11 mouse cellular contexts compared by ENCODE assay signal in genomic region chr3:16930299-16930698, GRCm38 (mm10).
A peak's percentile ranks its signal among the peaks of the same experiment; 100 is the strongest.
DNase-seq lines count a peak whose midpoint lies in the region; ATAC-seq and TF ChIP-seq lines count a peak whose summit lies in the region.
"Had no signal": no experiment of that assay in that cellular context is flagged by ENCODE, and none has a peak within 500 bp of the region (broad histone marks: within the 10 kb centered on the region; RNA-seq: fewer than 3 reads in every experiment).

No protein-coding gene starts in this region.

- DNase-seq in heart, adult 11 months, result peak; percentile 80
- DNase-seq in embryonic facial prominence, embryonic 11.5 days (ENCODE audit: low spot score), result peak; percentile 44
- DNase-seq in hindbrain, postnatal 0 days (ENCODE audit: low spot score), result peak; percentile 81
- no peak for DNase-seq in spleen, postnatal 4 days (ENCODE audit: low spot score in 2 of 2)
- DNase-seq in cerebellum, adult 18-20 months, result no peak
- no peak for DNase-seq in heart, adult 9 months (ENCODE audit: low spot score in 2 of 2)
- DNase-seq: kidney, postnatal 25 days; lung, postnatal 4 days had no signal

- ATAC-seq in heart, embryonic 11.5 days (replicated peaks; ENCODE audit: insufficient number of reproducible peaks, low FRiP score, low TSS enrichment), result no peak
- no peak for ATAC-seq in embryonic facial prominence, embryonic 11.5 days (replicated peaks; ENCODE audit: insufficient number of reproducible peaks, low FRiP score, low TSS enrichment, low read depth)
- ATAC-seq in hindbrain, postnatal 0 days, result peak; percentile 88
- 0 out of 2 replicates have a peak, but pooled peaks have one; percentile 79 for ATAC-seq in neural tube, embryonic 14.5 days (ENCODE audit: low read depth)

- H3K27me3 ChIP-seq in heart, embryonic 11.5 days (ENCODE audit: control insufficient read depth, insufficient read depth, low read length), result no peaks in the 10 kb centered on the region
- H3K27me3 ChIP-seq in embryonic facial prominence, embryonic 11.5 days (ENCODE audit: control insufficient read depth, insufficient read depth, low read length), result no peaks in the 10 kb centered on the region
- H3K27me3 ChIP-seq in hindbrain, postnatal 0 days (ENCODE audit: insufficient read depth, low read length), result no peaks in the 10 kb centered on the region
- no peaks in the 10 kb centered on the region for H3K27me3 ChIP-seq in neural tube, embryonic 14.5 days (ENCODE audit: control insufficient read depth, insufficient read depth, low read length)
- H3K27me3 ChIP-seq: embryonic facial prominence, embryonic 12.5 days had no signal

- WGBS in heart, embryonic 11.5 days (ENCODE audit: insufficient replicate concordance), result 55% methylated on average over 3 of the region's 3 CpGs
- WGBS in embryonic facial prominence, embryonic 11.5 days, result 44% methylated on average over 3 of the region's 3 CpGs
- WGBS in hindbrain, postnatal 0 days, result 12% methylated on average over 3 of the region's 3 CpGs
- WGBS in neural tube, embryonic 14.5 days, result 12% methylated on average over 3 of the region's 3 CpGs

- H3K9me3 ChIP-seq in heart, embryonic 11.5 days (replicated peaks; ENCODE audit: control insufficient read depth, low read length), result no peaks in the 10 kb centered on the region
- H3K9me3 ChIP-seq in embryonic facial prominence, embryonic 11.5 days (replicated peaks; ENCODE audit: control insufficient read depth, low read length), result no peaks in the 10 kb centered on the region
- no peaks in the 10 kb centered on the region for H3K9me3 ChIP-seq in hindbrain, postnatal 0 days (ENCODE audit: low read length)
- no peaks in the 10 kb centered on the region for H3K9me3 ChIP-seq in neural tube, embryonic 14.5 days (ENCODE audit: control insufficient read depth, low read length)
- H3K9me3 ChIP-seq: embryonic facial prominence, embryonic 12.5 days had no signal

- no peak overlapping the region for H3K4me2 ChIP-seq in heart, embryonic 11.5 days
- H3K4me2 ChIP-seq in embryonic facial prominence, embryonic 11.5 days (ENCODE audit: low read depth, low read length), result no peak overlapping the region
- no peak overlapping the region for H3K4me2 ChIP-seq in hindbrain, postnatal 0 days (ENCODE audit: low read depth, low read length)
- H3K4me2 ChIP-seq in neural tube, embryonic 14.5 days (ENCODE audit: low read depth, low read length), result no peak overlapping the region
- H3K4me2 ChIP-seq: embryonic facial prominence, embryonic 12.5 days had no signal

- H3K36me3 ChIP-seq in heart, embryonic 11.5 days (ENCODE audit: control insufficient read depth, insufficient read depth, low read length), result no peaks in the 10 kb centered on the region
- no peaks in the 10 kb centered on the region for H3K36me3 ChIP-seq in embryonic facial prominence, embryonic 11.5 days (replicated peaks; ENCODE audit: control insufficient read depth, insufficient read depth, low read depth, low read length)
- H3K36me3 ChIP-seq in hindbrain, postnatal 0 days (ENCODE audit: insufficient read depth, low read length), result no peaks in the 10 kb centered on the region
- no peaks in the 10 kb centered on the region for H3K36me3 ChIP-seq in neural tube, embryonic 14.5 days (ENCODE audit: control insufficient read depth, insufficient read depth, low read length)
- H3K36me3 ChIP-seq: embryonic facial prominence, embryonic 12.5 days had no signal

- no peak overlapping the region for H3K27ac ChIP-seq in heart, embryonic 11.5 days (ENCODE audit: low read depth, low read length)
- H3K27ac ChIP-seq in embryonic facial prominence, embryonic 11.5 days (replicated peaks; ENCODE audit: low read depth, low read length), result no peak overlapping the region
- no peak overlapping the region for H3K27ac ChIP-seq in hindbrain, postnatal 0 days
- H3K27ac ChIP-seq in neural tube, embryonic 14.5 days (ENCODE audit: low read depth, low read length), result no peak overlapping the region
- H3K27ac ChIP-seq: embryonic facial prominence, embryonic 12.5 days had no signal

- peak; percentile 61 for TF ChIP-seq CTCF in hindbrain, postnatal 0 days (IDR thresholded peaks at IDR 0.05; ENCODE audit: low read depth)

- no peak overlapping the region for H3K9ac ChIP-seq in heart, embryonic 11.5 days (ENCODE audit: low read depth, low read length)
- H3K9ac ChIP-seq in embryonic facial prominence, embryonic 11.5 days (replicated peaks; ENCODE audit: low read length), result no peak overlapping the region
- no peak overlapping the region for H3K9ac ChIP-seq in hindbrain, postnatal 0 days (replicated peaks; ENCODE audit: low read length)
- no peak overlapping the region for H3K9ac ChIP-seq in neural tube, embryonic 14.5 days (replicated peaks; ENCODE audit: low read depth, low read length)
- H3K9ac ChIP-seq: embryonic facial prominence, embryonic 12.5 days had no signal

- H3K4me1 ChIP-seq in heart, embryonic 11.5 days (ENCODE audit: control insufficient read depth, insufficient read depth, low read length), result no peaks in the 10 kb centered on the region
- no peaks in the 10 kb centered on the region for H3K4me1 ChIP-seq in embryonic facial prominence, embryonic 11.5 days (ENCODE audit: control insufficient read depth, insufficient read depth, low read length)
- no peaks in the 10 kb centered on the region for H3K4me1 ChIP-seq in hindbrain, postnatal 0 days (ENCODE audit: insufficient read depth, low read length)
- no peaks in the 10 kb centered on the region for H3K4me1 ChIP-seq in neural tube, embryonic 14.5 days (ENCODE audit: control insufficient read depth, insufficient read depth, low read length)
- H3K4me1 ChIP-seq: embryonic facial prominence, embryonic 12.5 days had no signal

- H3K4me3 ChIP-seq in heart, embryonic 11.5 days (ENCODE audit: low read depth, low read length), result no peak overlapping the region
- no peak overlapping the region for H3K4me3 ChIP-seq in embryonic facial prominence, embryonic 11.5 days (ENCODE audit: low read depth, low read length)
- H3K4me3 ChIP-seq in hindbrain, postnatal 0 days (ENCODE audit: low read length), result no peak overlapping the region
- H3K4me3 ChIP-seq in neural tube, embryonic 14.5 days (ENCODE audit: low read depth, low read length), result no peak overlapping the region
- H3K4me3 ChIP-seq: embryonic facial prominence, embryonic 12.5 days had no signal

Comparison
In these comparisons a context has a peak if more than half of its experiments do, and no peak if none do; other contexts are left out.
1. DNase-seq: peak in heart, adult 11 months (single experiment), embryonic facial prominence, embryonic 11.5 days (single experiment) and hindbrain, postnatal 0 days (single experiment); none in spleen, postnatal 4 days (0 of 2), cerebellum, adult 18-20 months (0 of 2) and heart, adult 9 months (0 of 2).
2. ATAC-seq: peak in hindbrain, postnatal 0 days (single experiment) and neural tube, embryonic 14.5 days (single experiment); none in heart, embryonic 11.5 days (single experiment) and embryonic facial prominence, embryonic 11.5 days (single experiment).